Mouse (Mus musculus) kidney, adult 2 months (tissue): Measurements from ENCODE around the gene Slc22a14. TPM values are rescaled to one million over a fixed set of nuclear protein-coding genes. Genes with fewer than 3 reads are reported as not detected.

Experiments used
- DNase-seq: peaks from one replicate; pipeline ENCODE4 v3.0.0; 2021
- H3K27ac ChIP-seq: fragments of 200-500 bp; 2 replicates; pipeline ENCODE4 v1.5.1; 2012; ENCODE audit warnings: low read depth, low read length, control low read depth, inconsistent platforms; ENCODE audit not compliant: insufficient read depth
- H3K27me3 ChIP-seq: fragments of 200-500 bp; replicated peaks from 2 replicates; pipeline ENCODE4 v1.6.1; 2012; ENCODE audit warnings: mild to moderate bottlenecking, moderate library complexity, low read length, inconsistent platforms; ENCODE audit not compliant: control insufficient read depth, insufficient read depth
- H3K36me3 ChIP-seq: fragments of 200-500 bp; 2 replicates; pipeline ENCODE4 v1.6.1; 2012; ENCODE audit warnings: mild to moderate bottlenecking, moderate library complexity, low read length, inconsistent platforms; ENCODE audit not compliant: control insufficient read depth, insufficient read depth
- H3K4me1 ChIP-seq: fragments of 200-500 bp; 2 replicates; pipeline ENCODE4 v1.6.1; 2011; ENCODE audit warnings: low read length; ENCODE audit not compliant: control insufficient read depth, insufficient read depth
- H3K4me3 ChIP-seq: fragments of 200-500 bp; 2 replicates; pipeline ENCODE4 v1.5.1; 2011; ENCODE audit warnings: mild to moderate bottlenecking, low read depth, low read length, control low read depth; ENCODE audit not compliant: insufficient read depth
- CTCF ChIP-seq: fragments of 200-500 bp; conservative IDR thresholded peaks from 2 replicates; pipeline ENCODE4 v1.5.1; 2011; ENCODE audit warnings: low read depth, mild to moderate bottlenecking, control low read depth, low read length, moderate library complexity, mixed read lengths; ENCODE audit not compliant: insufficient read depth, insufficient read length
- POLR2A ChIP-seq: fragments of 200-500 bp; IDR thresholded peaks from one replicate; pipeline ENCODE4 v1.6.1; 2011; ENCODE audit warnings: low read depth, low read length, control low read depth
- WGBS: fragments of 180-500 bp; shearing (Covaris S2); methylation state at CpG from one replicate; pipeline ENCODE4 v1.1.7; 2018; 5-methylcytosine and 5-hydroxymethylcytosine counted together
- polyA plus RNA-seq: library from polyadenylated mRNA; depleted of rRNA; stranded (reverse); fragments of >200 nt; gene quantifications from 2 replicates; pipeline ENCODE4 v1.2.3, GENCODE M21; 2012

The Slc22a14 gene
- polyA plus RNA-seq, 1 experiment, result 1.7 TPM

DNA sequence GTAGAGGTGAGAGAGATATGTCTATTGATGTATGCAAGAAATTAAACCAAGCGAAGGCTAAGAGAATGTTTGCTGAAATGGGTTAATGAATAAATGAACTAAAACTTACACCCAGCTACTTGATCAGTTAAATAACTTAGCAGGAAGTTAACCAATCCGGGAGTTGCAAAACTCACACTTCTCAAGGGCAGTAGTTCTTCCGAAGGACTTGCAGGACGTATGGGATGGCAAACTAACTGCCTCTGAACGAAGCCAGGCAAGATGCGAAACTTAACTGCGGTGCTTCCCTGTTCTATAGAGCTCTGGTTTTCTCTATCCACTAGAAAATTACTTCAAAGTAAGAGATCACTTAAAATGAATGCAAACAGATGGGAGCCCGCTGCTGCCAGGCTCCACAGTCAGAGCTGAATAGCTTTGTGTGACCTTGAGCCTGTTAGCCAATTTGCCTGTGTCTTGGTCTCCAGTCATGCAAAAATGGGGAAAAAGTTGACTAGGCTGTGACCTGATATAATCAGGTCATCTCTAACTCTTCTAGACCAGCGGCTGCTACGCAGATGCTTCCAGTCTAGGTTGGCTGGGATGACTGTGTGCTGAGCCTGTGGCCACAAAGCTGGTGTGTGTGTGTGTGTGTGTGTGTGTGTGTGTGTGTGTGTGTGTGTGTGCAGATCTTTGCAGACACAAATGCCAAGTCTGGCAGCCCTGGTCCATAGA is 166.0 kb downstream of the Slc22a14 start:
- WGBS, result 23% methylated on average over 10 of the region's 10 CpGs
- Histone ChIP-seq H3K36me3 (no peaks in the 10 kb centered on the region), H3K4me3 (no peak overlapping the region), H3K27me3 (no peaks in the 10 kb centered on the region), H3K4me1 (peaks cover 18% of the 10 kb centered on the region), H3K27ac (peak overlapping the region; percentile 80)
- no peak for TF ChIP-seq CTCF
- TF ChIP-seq POLR2A, result no peak
- DNase-seq, result peak; percentile 77

DNA sequence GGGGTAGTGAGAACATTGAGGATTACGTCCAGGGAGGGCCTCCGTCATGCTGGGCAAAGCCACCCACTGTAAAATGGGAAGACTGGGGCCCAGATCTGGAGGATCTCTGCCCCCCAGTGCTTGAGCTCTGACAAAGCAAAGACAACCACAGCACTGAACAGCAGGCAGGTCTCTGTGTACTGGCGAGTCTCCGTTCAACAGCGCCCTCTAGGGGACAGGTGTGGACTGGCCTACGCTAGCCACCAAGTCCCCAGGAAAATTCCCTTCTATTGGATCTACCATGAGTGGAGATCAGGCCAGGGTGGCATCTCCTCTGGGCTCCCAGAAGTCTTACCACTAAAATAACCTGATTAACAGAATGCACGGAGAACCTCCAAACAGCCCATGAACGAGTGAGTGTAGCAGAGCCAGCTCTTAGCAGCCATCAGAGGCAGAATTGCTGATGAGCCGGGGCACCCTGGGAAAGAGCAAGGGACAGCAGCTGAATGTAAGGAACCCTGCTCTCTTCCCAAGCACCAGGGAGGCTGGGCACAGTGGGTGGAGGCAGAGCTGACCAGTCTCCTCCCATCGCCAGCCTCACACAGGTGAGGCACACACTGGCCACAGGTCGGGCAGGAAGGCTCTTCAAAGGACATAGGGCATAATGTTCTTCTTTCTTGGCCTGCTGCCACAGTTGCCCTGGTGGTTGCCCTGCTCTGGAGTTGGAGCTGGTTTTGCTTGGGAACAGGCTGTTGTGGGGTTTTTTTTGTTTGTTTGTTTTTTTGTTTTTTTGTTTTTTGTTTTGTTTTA is 173.0 kb downstream of the Slc22a14 start:
- Histone ChIP-seq H3K36me3 (no peaks in the 10 kb centered on the region), H3K4me1 (no peaks in the 10 kb centered on the region; the same call in 1 of the 2 replicates), H3K27ac (peak overlapping the region; percentile 49; the same call in 1 of the 2 replicates), H3K27me3 (no peaks in the 10 kb centered on the region), H3K4me3 (no peak overlapping the region)
- peak; percentile 96 for TF ChIP-seq CTCF
- TF ChIP-seq POLR2A, result no peak
- DNase-seq, result peak; percentile 94
- 23% methylated on average over 11 of the region's 11 CpGs for WGBS

DNA sequence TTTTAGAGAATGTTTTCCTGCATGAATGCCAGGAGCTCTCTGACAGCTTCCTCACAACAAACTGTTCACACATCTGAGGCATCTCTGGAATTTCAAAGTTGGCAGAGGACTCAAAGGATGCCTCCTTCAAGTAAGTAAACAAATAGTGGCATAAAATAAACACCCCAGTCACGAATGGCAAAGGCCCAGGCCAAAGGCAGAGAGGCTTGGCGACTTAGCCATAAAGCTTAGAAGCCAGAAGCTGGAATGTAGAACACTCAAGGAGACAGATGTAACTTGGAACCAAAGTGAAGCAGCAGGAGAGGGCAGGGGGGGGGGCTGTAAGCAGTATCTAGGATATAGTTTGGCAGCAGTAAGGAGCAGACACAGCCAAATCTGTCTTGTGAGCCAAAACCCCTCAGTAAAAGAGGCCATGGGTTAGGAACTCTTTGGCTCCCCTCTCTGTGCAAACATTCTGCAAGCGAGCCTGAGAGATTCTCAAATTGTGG is 184.1 kb downstream of the Slc22a14 start:
- Histone ChIP-seq H3K27me3 (no peaks in the 10 kb centered on the region), H3K4me3 (no peak overlapping the region), H3K4me1 (no peaks in the 10 kb centered on the region), H3K27ac (no peak overlapping the region; the same call in 1 of the 2 replicates), H3K36me3 (no peaks in the 10 kb centered on the region)
- TF ChIP-seq CTCF, result no peak
- TF ChIP-seq POLR2A, result no peak
- WGBS, result 28% methylated on average over 3 of the region's 3 CpGs
- peak; percentile 79 for DNase-seq

DNA sequence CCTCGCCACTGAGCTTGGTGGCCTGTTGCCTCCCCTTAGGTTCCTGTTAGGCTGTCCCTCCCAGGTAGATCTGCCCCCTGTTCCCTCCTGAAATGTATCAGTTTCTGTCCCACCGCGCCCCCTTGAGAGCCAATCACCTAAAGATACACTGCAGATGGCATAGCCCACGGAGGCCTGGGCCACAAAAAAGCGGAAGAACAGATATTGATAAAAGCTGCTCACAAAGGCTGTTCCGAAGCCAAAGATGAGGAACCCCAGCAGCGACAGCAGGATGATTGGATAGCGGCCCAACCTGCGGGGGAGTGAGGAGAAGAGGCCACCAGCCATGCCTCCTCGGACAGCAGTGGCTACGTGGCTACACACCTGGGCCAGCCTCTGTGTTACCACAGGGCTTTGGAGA is 186.1 kb downstream of the Slc22a14 start:
- no peaks in the 10 kb centered on the region for H3K4me1 ChIP-seq
- DNase-seq, result no peak
- TF ChIP-seq POLR2A (no peak), CTCF (no peak)
- H3K27ac ChIP-seq, result no peak overlapping the region
- 95% methylated on average over 11 of the region's 11 CpGs for WGBS
- H3K4me3 ChIP-seq, result no peak overlapping the region
- H3K36me3 ChIP-seq, result no peaks in the 10 kb centered on the region
- no peaks in the 10 kb centered on the region for H3K27me3 ChIP-seq

DNA sequence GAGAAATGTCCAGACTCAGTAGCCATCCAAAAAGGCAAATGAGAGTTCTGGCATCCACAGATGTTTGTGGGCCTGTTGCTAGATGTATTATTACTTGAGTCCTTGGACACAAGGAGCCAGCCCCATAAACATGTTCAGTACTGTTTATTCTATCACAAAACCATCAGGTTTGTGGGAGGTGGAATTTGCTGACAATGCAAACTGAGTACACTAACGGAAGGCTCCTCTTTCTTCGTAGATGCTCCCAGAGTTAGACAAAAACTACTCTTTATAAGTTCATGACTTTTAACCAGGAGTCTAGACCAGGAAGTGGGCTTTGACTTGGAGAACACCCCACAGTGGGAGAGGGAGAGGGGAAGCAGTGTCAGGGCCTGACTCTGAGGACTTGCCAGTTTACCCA is 197.7 kb downstream of the Slc22a14 start:
- DNase-seq, result no peak
- Histone ChIP-seq H3K36me3 (no peaks in the 10 kb centered on the region), H3K4me3 (no peak overlapping the region), H3K4me1 (peaks cover 11% of the 10 kb centered on the region), H3K27me3 (no peaks in the 10 kb centered on the region), H3K27ac (no peak overlapping the region)
- WGBS, result 68% methylated on average over 2 of the region's 2 CpGs
- TF ChIP-seq POLR2A, result no peak
- no peak for TF ChIP-seq CTCF

DNA sequence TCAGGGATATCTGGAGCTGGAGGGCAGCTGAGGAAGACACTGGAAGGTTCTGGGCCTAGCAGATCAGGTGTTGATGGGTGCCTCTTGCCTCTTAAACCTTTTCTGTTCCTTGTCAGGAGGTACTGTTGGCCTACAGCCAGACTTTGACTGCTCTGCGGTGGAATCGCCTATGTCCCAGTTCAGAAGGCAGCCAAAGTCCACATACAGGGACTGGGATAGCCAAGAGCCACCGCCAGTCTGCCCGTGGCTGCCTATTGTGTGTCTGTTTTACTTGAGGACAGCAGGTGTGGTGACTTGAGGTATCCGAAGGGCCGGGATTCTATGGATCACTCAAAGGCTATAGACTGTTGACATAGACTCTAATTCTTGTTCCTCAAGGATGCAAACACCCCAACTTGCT is 199.8 kb downstream of the Slc22a14 start:
- DNase-seq, result peak; percentile 92
- no peaks in the 10 kb centered on the region for H3K36me3 ChIP-seq
- H3K4me1 ChIP-seq, result peaks cover 16% of the 10 kb centered on the region
- peak overlapping the region; percentile 72 for H3K27ac ChIP-seq
- no peaks in the 10 kb centered on the region for H3K27me3 ChIP-seq
- 64% methylated on average over 6 of the region's 6 CpGs for WGBS
- no peak overlapping the region for H3K4me3 ChIP-seq
- TF ChIP-seq CTCF, result no peak; the same call in 1 of the 2 replicates
- no peak for TF ChIP-seq POLR2A

DNA sequence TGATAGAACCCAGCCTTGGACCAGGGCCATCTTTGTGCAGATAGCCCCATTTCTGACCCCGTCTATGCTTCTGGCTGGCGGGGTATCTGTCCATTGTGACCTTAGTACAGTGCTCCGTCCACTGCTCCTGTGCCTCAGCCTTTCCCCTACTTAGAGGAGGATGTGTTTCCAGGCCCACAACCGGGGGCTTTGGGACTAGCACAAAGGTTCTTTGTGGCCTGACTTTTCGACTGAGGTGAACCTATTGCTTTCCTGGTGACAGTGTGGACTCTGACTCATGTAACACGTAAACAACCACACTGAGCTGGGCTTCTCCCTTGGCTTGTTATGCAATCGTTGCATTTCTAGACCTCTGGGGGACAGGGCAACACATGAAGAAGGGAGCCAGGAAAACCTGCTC is 200.6 kb downstream of the Slc22a14 start:
- no peaks in the 10 kb centered on the region for H3K36me3 ChIP-seq
- TF ChIP-seq CTCF (no peak), POLR2A (no peak)
- no peaks in the 10 kb centered on the region for H3K27me3 ChIP-seq
- no peak overlapping the region for H3K4me3 ChIP-seq
- peak overlapping the region; percentile 72 for H3K27ac ChIP-seq
- DNase-seq, result peak; percentile 86
- 61% methylated on average over 7 of the region's 7 CpGs for WGBS
- H3K4me1 ChIP-seq, result peaks cover 23% of the 10 kb centered on the region
